Mouse (Mus musculus) ES-Bruce4 (cell line): ENCODE measurements at regions not wholly inside any gene's neighbourhood (a gene's known extent, or its start where the extent isn't known, plus 50 kb on each side); places are given as distances from the start of the nearest gene placed in this dataset.
"Not testable (repeated sequence)": the region's sequence is repeated elsewhere in the genome, so short reads cannot be mapped to it uniquely, and the experiment has no call there.

ENCODE experiments used
- CTCF ChIP-seq: IDR thresholded peaks from one replicate; pipeline ENCODE4 v1.8.1; 2011; ENCODE audit warnings: low read depth, low read length
- POLR2A ChIP-seq: IDR thresholded peaks from one replicate; pipeline ENCODE4 v1.8.1; 2011; ENCODE audit warnings: low read length; ENCODE audit not compliant: insufficient read depth

DNA sequence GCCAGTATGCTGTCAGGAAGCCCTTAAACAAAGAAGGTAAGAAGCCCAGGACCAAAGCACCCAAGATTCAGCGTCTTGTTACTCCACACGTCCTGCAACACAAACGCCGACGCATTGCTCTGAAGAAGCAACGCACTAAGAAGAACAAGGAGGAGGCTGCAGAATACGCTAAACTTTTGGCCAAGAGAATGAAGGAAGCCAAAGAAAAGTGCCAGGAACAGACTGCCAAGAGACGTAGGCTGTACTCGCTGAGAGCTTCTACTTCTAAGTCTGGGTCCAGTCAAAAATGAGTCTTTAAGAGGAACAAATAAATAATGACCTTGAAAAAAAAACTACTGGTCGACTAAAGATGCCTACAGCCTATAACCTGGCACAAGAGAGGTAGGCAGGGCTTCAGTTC is 110.0 kb downstream of the Cyld start:
- TF ChIP-seq POLR2A, CTCF: not testable (repeated sequence)
